Mouse (Mus musculus) kidney, embryonic 16.5 days (tissue): ENCODE measurements around the gene Fam213b. TPM values are rescaled to one million over a fixed set of nuclear protein-coding genes. Genes with fewer than 3 reads are reported as not detected.
A peak's percentile ranks its signal among the peaks of the same experiment; 100 is the strongest.

ENCODE experiments used
- ATAC-seq: fragments of 200-750 bp; cut with Nextera tagmentation; 2 replicates; pipeline ENCODE4 v1.8.0; 2017; ENCODE audit warnings: moderate TSS enrichment; ENCODE audit not compliant: low FRiP score, low TSS enrichment
- H3K27ac ChIP-seq: fragments of 300-500 bp; sonication (generic); 2 replicates; pipeline ENCODE4 v1.5.1; 2014; ENCODE audit warnings: low read length
- H3K27me3 ChIP-seq: fragments of 300-500 bp; sonication (generic); 2 replicates; pipeline ENCODE4 v1.6.1; 2014; ENCODE audit warnings: low read length, control low read depth, mixed read lengths; ENCODE audit not compliant: insufficient read depth
- H3K36me3 ChIP-seq: fragments of 300-500 bp; sonication (generic); 2 replicates; pipeline ENCODE4 v1.6.1; 2014; ENCODE audit warnings: low read length, control low read depth, mixed read lengths; ENCODE audit not compliant: insufficient read depth
- H3K4me1 ChIP-seq: fragments of 300-500 bp; sonication (generic); 2 replicates; pipeline ENCODE4 v1.6.1; 2014; ENCODE audit warnings: low read length, control low read depth, mixed read lengths; ENCODE audit not compliant: insufficient read depth
- H3K4me2 ChIP-seq: fragments of 300-500 bp; sonication (generic); replicated peaks from 2 replicates; pipeline ENCODE4 v1.6.1; 2014; ENCODE audit warnings: low read depth, low read length
- H3K4me3 ChIP-seq: fragments of 300-500 bp; sonication (generic); 2 replicates; pipeline ENCODE4 v1.5.1; 2014; ENCODE audit warnings: mild to moderate bottlenecking, low read length
- H3K9ac ChIP-seq: fragments of 300-500 bp; sonication (generic); replicated peaks from 2 replicates; pipeline ENCODE4 v1.6.1; 2014; ENCODE audit warnings: low read length
- H3K9me3 ChIP-seq: fragments of 300-500 bp; sonication (generic); 2 replicates; pipeline ENCODE4 v1.6.1; 2016; ENCODE audit warnings: low read length, control low read depth
- WGBS: fragments of 180-500 bp; shearing (Covaris S2); extraction: QIAGEN DNeasy Blood & Tissue Kit; methylation state at CpG from one replicate; pipeline ENCODE4 v1.1.7; 2014; 5-methylcytosine and 5-hydroxymethylcytosine counted together
- polyA plus RNA-seq: library from polyadenylated mRNA; unstranded; fragments of >200 nt; fragmentation: Nextera tagmentation; extraction: Ambion mirVana; gene quantifications from 2 replicates; pipeline ENCODE4 v1.2.1, GENCODE M21; 2015

Gene Fam213b
- polyA plus RNA-seq, 1 experiment from 2014 or later = 42.2 TPM

- Histone ChIP-seq H3K9me3 (no peaks in the 10 kb centered on the region), H3K4me3 (no peak overlapping the region), H3K4me1 (peaks cover 11% of the 10 kb centered on the region), H3K4me2 (no peak overlapping the region), H3K9ac (no peak overlapping the region), H3K36me3 (no peaks in the 10 kb centered on the region), H3K27ac (no peak overlapping the region), H3K27me3 (no peaks in the 10 kb centered on the region)
- no peak for ATAC-seq
- 95% methylated on average over 5 of the region's 5 CpGs for WGBS
Measured at GRCm38 (mm10) chr4:154908490-154908889, 9.6 kb upstream of the Fam213b start.

- Histone ChIP-seq H3K27me3 (no peaks in the 10 kb centered on the region), H3K9me3 (no peaks in the 10 kb centered on the region), H3K4me1 (peaks cover 11% of the 10 kb centered on the region), H3K36me3 (no peaks in the 10 kb centered on the region), H3K4me3 (no peak overlapping the region), H3K9ac (peak overlapping the region; percentile 46; the same call in 1 of the 2 replicates), H3K4me2 (peak overlapping the region; percentile 32; the same call in 1 of the 2 replicates), H3K27ac (peak overlapping the region; percentile 53)
- WGBS = 39% methylated on average over 17 of the region's 17 CpGs
- peak; percentile 72 for ATAC-seq
Measured at GRCm38 (mm10) chr4:154907833-154908232, 8.9 kb upstream of the Fam213b start.

GRCm38 (mm10) chr4:154904185-154905071 is 5.5 kb upstream of the Fam213b start:
- H3K9me3 ChIP-seq = no peaks in the 10 kb centered on the region
- H3K4me1 ChIP-seq = peaks cover 4% of the 10 kb centered on the region; the same call in 1 of the 2 replicates
- peak overlapping the region; percentile 65 for H3K4me2 ChIP-seq
- peak; percentile 94 for ATAC-seq
- H3K9ac ChIP-seq = peak overlapping the region; percentile 55
- 1% methylated on average over 16 of the region's 16 CpGs for WGBS
- no peaks in the 10 kb centered on the region for H3K27me3 ChIP-seq
- peak overlapping the region; percentile 46 for H3K4me3 ChIP-seq
- peak overlapping the region; percentile 9; the same call in 1 of the 2 replicates for H3K27ac ChIP-seq
- H3K36me3 ChIP-seq = no peaks in the 10 kb centered on the region

- Histone ChIP-seq H3K27me3 (no peaks in the 10 kb centered on the region), H3K4me3 (no peak overlapping the region), H3K4me2 (no peak overlapping the region), H3K4me1 (peaks cover 11% of the 10 kb centered on the region), H3K9ac (no peak overlapping the region), H3K36me3 (no peaks in the 10 kb centered on the region), H3K9me3 (no peaks in the 10 kb centered on the region), H3K27ac (no peak overlapping the region)
- ATAC-seq = no peak
- 82% methylated on average over 2 of the region's 2 CpGs for WGBS
Measured at GRCm38 (mm10) chr4:154902371-154902770, 3.4 kb upstream of the Fam213b start.

GRCm38 (mm10) chr4:154897676-154898465 is 1.1 kb downstream of the Fam213b start:
- ATAC-seq = no peak
- Histone ChIP-seq H3K4me2 (peak overlapping the region; percentile 91), H3K27me3 (no peaks in the 10 kb centered on the region), H3K36me3 (no peaks in the 10 kb centered on the region), H3K27ac (no peak overlapping the region), H3K4me3 (peak overlapping the region; percentile 60), H3K9me3 (no peaks in the 10 kb centered on the region), H3K9ac (peak overlapping the region; percentile 75), H3K4me1 (peaks cover 11% of the 10 kb centered on the region)
- 62% methylated on average over 6 of the region's 6 CpGs for WGBS

GRCm38 (mm10) chr4:154895549-154895948 is 3.4 kb downstream of the Fam213b start:
- H3K9ac ChIP-seq = no peak overlapping the region
- no peaks in the 10 kb centered on the region for H3K9me3 ChIP-seq
- WGBS = 80% methylated on average over 5 of the region's 5 CpGs

GRCm38 (mm10) chr4:154890887-154891286 is 8.0 kb downstream of the Fam213b start:
- 89% methylated on average over 14 of the region's 14 CpGs for WGBS
- no peak overlapping the region for H3K4me2 ChIP-seq
- ATAC-seq = no peak
- H3K36me3 ChIP-seq = no peaks in the 10 kb centered on the region
- H3K4me1 ChIP-seq = no peaks in the 10 kb centered on the region
- H3K4me3 ChIP-seq = no peak overlapping the region
- no peak overlapping the region for H3K9ac ChIP-seq
- H3K27ac ChIP-seq = no peak overlapping the region
- no peaks in the 10 kb centered on the region for H3K27me3 ChIP-seq
- no peaks in the 10 kb centered on the region for H3K9me3 ChIP-seq

More at GRCm38 (mm10) chr4:154895549-154895948, 3.4 kb downstream of the Fam213b start:
- peaks cover 11% of the 10 kb centered on the region for H3K4me1 ChIP-seq
- H3K4me3 ChIP-seq = no peak overlapping the region
- H3K27me3 ChIP-seq = no peaks in the 10 kb centered on the region
- no peaks in the 10 kb centered on the region for H3K36me3 ChIP-seq
- ATAC-seq = no peak
- no peak overlapping the region for H3K4me2 ChIP-seq
- H3K27ac ChIP-seq = no peak overlapping the region

GRCm38 (mm10) chr4:154887593-154888250 is 11.2 kb downstream of the Fam213b start:
- Histone ChIP-seq H3K9me3 (no peaks in the 10 kb centered on the region), H3K4me2 (no peak overlapping the region), H3K4me3 (no peak overlapping the region), H3K27me3 (no peaks in the 10 kb centered on the region), H3K27ac (no peak overlapping the region), H3K9ac (no peak overlapping the region), H3K36me3 (no peaks in the 10 kb centered on the region), H3K4me1 (no peaks in the 10 kb centered on the region)
- ATAC-seq = no peak
- 76% methylated on average over 15 of the region's 15 CpGs for WGBS

- Histone ChIP-seq H3K27ac (no peak overlapping the region), H3K9me3 (no peaks in the 10 kb centered on the region), H3K4me3 (no peak overlapping the region), H3K36me3 (no peaks in the 10 kb centered on the region), H3K4me1 (no peaks in the 10 kb centered on the region), H3K4me2 (no peak overlapping the region), H3K9ac (no peak overlapping the region), H3K27me3 (no peaks in the 10 kb centered on the region)
- 60% methylated on average over 13 of the region's 13 CpGs for WGBS
- 0 out of 2 replicates have a peak, but pooled peaks have one; percentile 27 for ATAC-seq
Measured at GRCm38 (mm10) chr4:154886876-154887592, 11.9 kb downstream of the Fam213b start.
